Mouse (Mus musculus) heart, postnatal 0 days (tissue): Measurements from ENCODE around the gene Sf3a2.

Source experiments
- CTCF ChIP-seq: IDR thresholded peaks from 2 replicates; pipeline ENCODE4 v1.5.1; 2016; ENCODE audit warnings: antibody characterized with exemption, control low read depth, low read depth
- EP300 ChIP-seq: IDR thresholded peaks from 2 replicates; pipeline ENCODE4 v1.6.1; 2016; ENCODE audit warnings: antibody characterized with exemption, low read depth

DNA sequence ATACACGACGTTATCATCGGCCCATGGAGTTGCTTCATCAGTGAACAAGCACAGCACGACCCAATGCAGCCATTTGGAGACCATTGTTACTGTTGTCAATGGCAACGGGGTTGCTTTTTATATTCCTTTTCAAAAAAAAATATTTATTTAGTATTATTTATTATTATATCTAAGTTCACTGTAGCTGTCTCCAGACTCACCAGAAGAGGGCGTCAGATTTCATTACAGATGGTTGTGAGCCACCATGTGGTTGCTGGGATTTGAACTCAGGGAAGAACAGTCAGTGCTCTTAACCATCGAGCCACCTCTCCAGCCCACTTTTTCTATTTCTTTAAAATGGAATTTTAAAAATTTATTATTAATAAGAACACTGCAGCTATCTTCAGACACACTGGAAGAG, 16.8 kb downstream of the Sf3a2 start:
- TF ChIP-seq CTCF (0 out of 2 replicates have a peak, but pooled peaks have one; percentile 5), EP300 (no peak)
